In genomic region chr9:107576357-107577107, GRCm38 (mm10) we compare ENCODE assay signal across 8 mouse cellular contexts. TPM values are rescaled to one million over a fixed set of nuclear protein-coding genes. Genes with fewer than 3 reads are reported as not detected.
DNase-seq lines count a peak whose midpoint lies in the region; ATAC-seq lines count a peak whose summit lies in the region.

TSS of gene Hyal1 (plus strand) at chr9:107576927.

- peak within 1 kb of the TSS; percentile 54 for H3K27ac ChIP-seq in hindbrain, embryonic 15.5 days (replicated peaks)
- peak within 1 kb of the TSS; percentile 82 for H3K27ac ChIP-seq in liver, embryonic 13.5 days

- WGBS in hindbrain, embryonic 15.5 days = 27% methylated on average over 16 of the region's 16 CpGs
- 27% methylated on average over 16 of the region's 16 CpGs for WGBS in liver, embryonic 13.5 days (ENCODE audit: insufficient replicate concordance)

- H3K4me2 ChIP-seq in hindbrain, embryonic 15.5 days = peak within 1 kb of the TSS; percentile 45
- H3K4me2 ChIP-seq in liver, embryonic 13.5 days = peak within 1 kb of the TSS; percentile 78

- H3K27me3 ChIP-seq in hindbrain, embryonic 15.5 days = no peaks in the 10 kb centered on the region
- no peaks in the 10 kb centered on the region for H3K27me3 ChIP-seq in liver, embryonic 13.5 days

- H3K4me3 ChIP-seq in hindbrain, embryonic 15.5 days = peak within 1 kb of the TSS; percentile 18
- peak within 1 kb of the TSS; percentile 55 for H3K4me3 ChIP-seq in liver, embryonic 13.5 days (replicated peaks)

- peaks cover 24% of the 10 kb centered on the region for H3K36me3 ChIP-seq in hindbrain, embryonic 15.5 days
- peaks cover 27% of the 10 kb centered on the region for H3K36me3 ChIP-seq in liver, embryonic 13.5 days

- DNase-seq in cerebellum, postnatal 25 days = peak; percentile 44 to 75
- no peak for DNase-seq in cerebellum, adult 11 months
- DNase-seq in gastrocnemius, postnatal 10 days = peak; percentile 86
- peak; percentile 78 for DNase-seq in liver, embryonic 13.5 days
- DNase-seq in neural tube, embryonic 10.5 days (ENCODE audit: extremely low spot score, low spot score) = peak; percentile 83
- DNase-seq in B cell, adult 2 months = no peak

- no peaks in the 10 kb centered on the region for H3K9me3 ChIP-seq in hindbrain, embryonic 15.5 days
- no peaks in the 10 kb centered on the region for H3K9me3 ChIP-seq in liver, embryonic 13.5 days (replicated peaks)

- ATAC-seq in common myeloid progenitor, adult 5-6 weeks (replicated peaks; ENCODE audit: low read depth, poor library complexity, severe bottlenecking) = peak; percentile 65
- peak; percentile 54 for ATAC-seq in hindbrain, embryonic 15.5 days (ENCODE audit: low FRiP score, low read depth)
- peak; percentile 77 for ATAC-seq in liver, embryonic 13.5 days (ENCODE audit: low read depth)

- peaks cover 29% of the 10 kb centered on the region for H3K4me1 ChIP-seq in hindbrain, embryonic 15.5 days (replicated peaks)
- H3K4me1 ChIP-seq in liver, embryonic 13.5 days (replicated peaks) = peaks cover 79% of the 10 kb centered on the region

- no peak within 1 kb of the TSS for H3K9ac ChIP-seq in hindbrain, embryonic 15.5 days
- H3K9ac ChIP-seq in liver, embryonic 13.5 days = peak within 1 kb of the TSS; percentile 73

RNA-seq across cellular contexts. Expression of gene Hyal1, which starts in this region (rescaled TPM):
- 0.53 and 1.2 TPM in 2 replicates for total RNA-seq in common myeloid progenitor, adult 5-6 weeks (2017)
- 1 to 10 TPM; 2.5 to 5.0 TPM for total RNA-seq in gastrocnemius, postnatal 10 days (2021)
- polyA plus RNA-seq in hindbrain, embryonic 15.5 days (2015; fragmentation: Nextera tagmentation; extraction: Ambion mirVana) = 7.5 and 8.4 TPM in 2 replicates
- polyA plus RNA-seq in liver, embryonic 13.5 days (2015; fragmentation: Nextera tagmentation; extraction: Ambion mirVana) = 2.6 TPM in 2 replicates

Comparison
In these comparisons a context has a peak if more than half of its experiments do, and no peak if none do; other contexts are left out.
1. DNase-seq: peak in cerebellum, postnatal 25 days (2 of 2), gastrocnemius, postnatal 10 days (single experiment), liver, embryonic 13.5 days (single experiment) and neural tube, embryonic 10.5 days (single experiment); none in cerebellum, adult 11 months (single experiment) and B cell, adult 2 months (0 of 2).
2. Peak in every context shown above with its lines, with median percentiles within 50 percentile points of each other: ATAC-seq.